Mouse (Mus musculus) ES-E14 (cell line): ENCODE results near the gene Pnpla3.

Experiments used
- CHD2 ChIP-seq: IDR thresholded peaks from 2 replicates; pipeline ENCODE4 v1.6.1; 2014; ENCODE audit warnings: mild to moderate bottlenecking, low read depth, low read length, inconsistent platforms
- HCFC1 ChIP-seq: IDR thresholded peaks from 2 replicates; pipeline ENCODE4 v1.6.1; 2012; ENCODE audit warnings: low read length, inconsistent platforms, borderline replicate concordance; ENCODE audit not compliant: insufficient read depth
- MAFK ChIP-seq: IDR thresholded peaks from 2 replicates; pipeline ENCODE4 v1.6.1; 2014; ENCODE audit warnings: mild to moderate bottlenecking, low read depth, low read length, inconsistent platforms; ENCODE audit not compliant: insufficient read depth
- ZC3H11A ChIP-seq: IDR thresholded peaks from 2 replicates; pipeline ENCODE4 v1.6.1; 2012; ENCODE audit warnings: low read depth, mild to moderate bottlenecking, inconsistent platforms, low read length, borderline replicate concordance
- ZNF384 ChIP-seq: IDR thresholded peaks from 2 replicates; pipeline ENCODE4 v1.6.1; 2012; ENCODE audit warnings: low read depth, low read length, inconsistent platforms

- TF ChIP-seq CHD2 (no peak), HCFC1 (no peak), ZC3H11A (no peak), MAFK (no peak), ZNF384 (no peak)
These were observed 35.7 kb upstream of the Pnpla3 start for GRCm38 (mm10) chr15:84131971-84132370.
